Mouse (Mus musculus): ENCODE results near the gene Gsg1. TPM values are rescaled to one million over a fixed set of nuclear protein-coding genes. Genes with fewer than 3 reads are reported as not detected.

Gsg1 gene
- polyA plus RNA-seq, 1 experiment from 2014 or later: 0.33 TPM

DNA sequence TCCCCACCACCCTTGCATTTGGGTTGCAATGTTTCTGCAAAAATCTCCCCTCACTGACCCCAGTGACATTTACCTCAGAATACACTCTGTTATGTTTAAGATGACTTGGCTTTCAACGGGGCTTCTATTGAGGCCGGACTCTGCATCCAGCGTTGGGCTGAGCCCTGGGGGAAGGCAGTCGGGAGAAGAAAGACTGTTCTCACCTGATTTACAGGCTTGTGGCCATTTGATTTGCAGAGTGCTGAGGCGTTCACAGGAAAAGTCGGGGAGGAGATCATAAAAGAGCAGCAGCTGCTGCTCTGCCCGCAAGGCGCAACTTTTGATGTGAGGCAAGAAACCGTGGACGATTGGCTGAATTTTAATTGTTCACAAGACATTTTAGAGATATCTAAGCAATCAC lies 25.7 kb upstream of the Gsg1 start:
- Histone ChIP-seq H3K9ac (ENCODE audit: low read depth, low read length) (no peak overlapping the region), H3K27me3 (replicated peaks; ENCODE audit: control insufficient read depth, insufficient read depth, low read length) (no peaks in the 10 kb centered on the region), H3K27ac (ENCODE audit: low read length) (no peak overlapping the region), H3K36me3 (ENCODE audit: control insufficient read depth, insufficient read depth, low read length) (no peaks in the 10 kb centered on the region), H3K4me3 (ENCODE audit: low read length) (no peak overlapping the region), H3K9me3 (ENCODE audit: control insufficient read depth, low read length) (no peaks in the 10 kb centered on the region), H3K4me1 (ENCODE audit: control insufficient read depth, insufficient read depth, low read length) (peaks cover 2% of the 10 kb centered on the region; the same call in 1 of the 2 replicates), H3K4me2 (ENCODE audit: low read depth, low read length) (no peak overlapping the region)
- WGBS: 28% methylated on average over 10 of the region's 10 CpGs
- ATAC-seq: no peak; the same call in 1 of the 2 replicates

DNA sequence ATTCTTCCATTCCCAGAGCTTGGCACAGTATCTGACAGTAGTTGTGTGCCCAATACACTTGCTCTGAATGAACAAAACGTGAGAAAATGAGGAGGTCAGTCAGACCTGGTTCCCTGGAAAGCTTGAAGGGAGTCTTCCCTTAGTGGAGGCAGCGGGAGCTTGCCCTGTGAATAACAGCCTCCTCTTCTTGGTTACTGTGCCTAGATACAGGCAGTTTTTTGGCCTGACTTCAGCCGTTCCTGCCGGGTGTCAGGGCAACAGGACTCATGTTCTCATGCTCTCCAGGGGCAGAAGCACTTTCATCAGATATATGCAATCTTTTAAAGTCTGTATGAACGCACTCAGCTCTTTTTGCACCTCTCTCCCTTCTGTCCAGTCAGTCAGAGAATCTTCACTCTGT lies 25.1 kb upstream of the Gsg1 start:
- no peak overlapping the region for H3K27ac ChIP-seq (ENCODE audit: low read length)
- no peak for ATAC-seq

DNA sequence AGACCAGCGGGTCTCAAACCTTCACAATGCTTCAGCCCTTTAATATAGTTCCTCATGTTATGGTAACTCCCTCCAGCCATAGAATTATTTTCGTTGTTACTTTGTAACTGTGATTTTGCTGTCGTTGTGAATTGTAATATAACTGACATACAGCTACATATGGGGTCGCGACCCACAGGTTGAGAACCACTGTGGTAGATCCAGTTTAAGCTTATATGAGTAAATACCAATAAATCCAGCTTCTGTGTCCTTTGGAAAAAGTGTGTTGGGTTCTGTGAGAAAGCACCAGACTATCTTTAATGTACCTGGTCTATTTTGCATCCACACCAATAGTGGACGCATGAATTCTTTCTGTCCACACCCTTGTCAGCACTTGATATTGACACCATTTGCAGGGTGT lies 24.2 kb upstream of the Gsg1 start:
- Histone ChIP-seq H3K4me1 (ENCODE audit: control insufficient read depth, insufficient read depth, low read length) (peaks cover 2% of the 10 kb centered on the region; the same call in 1 of the 2 replicates), H3K27me3 (replicated peaks; ENCODE audit: control insufficient read depth, insufficient read depth, low read length) (no peaks in the 10 kb centered on the region), H3K4me3 (ENCODE audit: low read length) (no peak overlapping the region), H3K36me3 (ENCODE audit: control insufficient read depth, insufficient read depth, low read length) (no peaks in the 10 kb centered on the region), H3K4me2 (ENCODE audit: low read depth, low read length) (no peak overlapping the region), H3K27ac (ENCODE audit: low read length) (no peak overlapping the region), H3K9me3 (ENCODE audit: control insufficient read depth, low read length) (no peaks in the 10 kb centered on the region), H3K9ac (ENCODE audit: low read depth, low read length) (no peak overlapping the region)
- WGBS: 82% methylated on average over 6 of the region's 6 CpGs
- ATAC-seq: no peak

More for the DNA sequence above, 25.1 kb upstream of the Gsg1 start:
- Histone ChIP-seq H3K9me3 (ENCODE audit: control insufficient read depth, low read length) (no peaks in the 10 kb centered on the region), H3K4me3 (ENCODE audit: low read length) (no peak overlapping the region), H3K27me3 (replicated peaks; ENCODE audit: control insufficient read depth, insufficient read depth, low read length) (no peaks in the 10 kb centered on the region), H3K4me2 (ENCODE audit: low read depth, low read length) (no peak overlapping the region), H3K36me3 (ENCODE audit: control insufficient read depth, insufficient read depth, low read length) (no peaks in the 10 kb centered on the region), H3K4me1 (ENCODE audit: control insufficient read depth, insufficient read depth, low read length) (peaks cover 2% of the 10 kb centered on the region; the same call in 1 of the 2 replicates), H3K9ac (ENCODE audit: low read depth, low read length) (no peak overlapping the region)
- WGBS: 59% methylated on average over 5 of the region's 5 CpGs

DNA sequence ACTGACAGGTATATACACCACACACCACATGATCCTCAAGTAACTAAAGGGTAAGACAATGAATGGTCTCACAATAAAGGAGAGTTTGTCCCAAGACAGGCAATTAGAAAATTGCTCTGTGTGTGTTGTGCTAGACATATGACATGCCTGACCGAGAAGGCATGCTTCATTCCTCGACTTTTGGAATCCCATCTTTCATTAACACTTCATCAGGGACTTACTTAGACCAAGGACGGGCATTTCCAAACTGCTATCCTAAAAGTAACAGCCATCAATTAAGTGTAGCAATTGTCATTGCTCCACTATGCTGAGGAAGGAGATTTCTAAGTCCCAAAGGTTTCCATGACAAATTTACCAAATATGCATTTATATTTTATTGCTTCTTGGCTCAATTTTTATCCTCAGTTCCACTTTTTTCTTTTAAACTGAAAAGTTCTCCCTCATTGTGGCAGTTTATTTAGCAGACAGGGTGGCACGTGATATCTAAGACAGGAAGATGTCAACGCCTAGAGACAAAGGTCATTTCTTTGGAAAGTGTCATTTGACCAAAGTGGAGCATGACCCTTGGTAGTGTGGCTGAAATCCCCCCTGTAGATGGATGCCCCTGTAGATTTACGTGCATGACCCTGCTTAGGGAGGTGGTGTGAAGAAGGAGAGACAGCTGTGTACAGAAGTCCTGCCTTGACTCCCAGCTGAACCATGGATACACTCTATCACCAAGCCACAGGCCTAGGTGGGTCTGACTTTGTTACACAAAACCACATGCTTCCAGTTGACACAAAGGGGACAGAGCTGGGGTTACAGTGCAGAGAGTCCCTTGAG lies 22.5 kb upstream of the Gsg1 start:
- Histone ChIP-seq H3K27me3 (replicated peaks; ENCODE audit: control insufficient read depth, insufficient read depth, low read length) (no peaks in the 10 kb centered on the region), H3K27ac (ENCODE audit: low read length) (no peak overlapping the region), H3K9me3 (ENCODE audit: control insufficient read depth, low read length) (no peaks in the 10 kb centered on the region), H3K4me1 (ENCODE audit: control insufficient read depth, insufficient read depth, low read length) (peaks cover 4% of the 10 kb centered on the region; the same call in 1 of the 2 replicates), H3K36me3 (ENCODE audit: control insufficient read depth, insufficient read depth, low read length) (no peaks in the 10 kb centered on the region), H3K4me2 (ENCODE audit: low read depth, low read length) (no peak overlapping the region), H3K4me3 (ENCODE audit: low read length) (no peak overlapping the region), H3K9ac (ENCODE audit: low read depth, low read length) (no peak overlapping the region)
- ATAC-seq: peak; percentile 47
- 75% methylated on average over 6 of the region's 6 CpGs for WGBS

DNA sequence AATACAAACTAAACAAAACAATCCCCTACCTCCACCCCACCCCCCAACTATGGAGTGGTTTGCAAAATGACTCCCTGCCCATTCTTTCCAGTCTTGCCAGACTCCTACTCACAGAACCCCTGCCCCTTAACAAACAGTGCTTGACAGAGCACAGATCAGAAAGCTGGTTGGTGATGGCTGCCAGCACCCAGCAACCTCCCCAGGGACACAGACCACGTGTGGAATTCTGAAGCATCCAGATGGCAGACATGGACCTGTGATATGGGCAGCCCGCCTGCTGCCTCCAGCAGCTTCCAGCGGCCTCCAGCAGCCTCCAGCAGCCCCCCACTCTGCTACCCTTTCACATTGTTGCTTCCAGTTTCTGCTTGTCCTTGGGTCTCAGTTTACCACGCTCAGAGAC lies 21.1 kb upstream of the Gsg1 start:
- peaks cover 4% of the 10 kb centered on the region; the same call in 1 of the 2 replicates for H3K4me1 ChIP-seq (ENCODE audit: control insufficient read depth, insufficient read depth, low read length)
- H3K4me3 ChIP-seq (ENCODE audit: low read length): no peak overlapping the region
- no peaks in the 10 kb centered on the region for H3K36me3 ChIP-seq (ENCODE audit: control insufficient read depth, insufficient read depth, low read length)
- H3K27ac ChIP-seq (ENCODE audit: low read length): no peak overlapping the region
- 63% methylated on average over 4 of the region's 4 CpGs for WGBS
- no peaks in the 10 kb centered on the region for H3K27me3 ChIP-seq (replicated peaks; ENCODE audit: control insufficient read depth, insufficient read depth, low read length)
- H3K9ac ChIP-seq (ENCODE audit: low read depth, low read length): no peak overlapping the region
- no peaks in the 10 kb centered on the region for H3K9me3 ChIP-seq (ENCODE audit: control insufficient read depth, low read length)
- H3K4me2 ChIP-seq (ENCODE audit: low read depth, low read length): no peak overlapping the region
- ATAC-seq: no peak

DNA sequence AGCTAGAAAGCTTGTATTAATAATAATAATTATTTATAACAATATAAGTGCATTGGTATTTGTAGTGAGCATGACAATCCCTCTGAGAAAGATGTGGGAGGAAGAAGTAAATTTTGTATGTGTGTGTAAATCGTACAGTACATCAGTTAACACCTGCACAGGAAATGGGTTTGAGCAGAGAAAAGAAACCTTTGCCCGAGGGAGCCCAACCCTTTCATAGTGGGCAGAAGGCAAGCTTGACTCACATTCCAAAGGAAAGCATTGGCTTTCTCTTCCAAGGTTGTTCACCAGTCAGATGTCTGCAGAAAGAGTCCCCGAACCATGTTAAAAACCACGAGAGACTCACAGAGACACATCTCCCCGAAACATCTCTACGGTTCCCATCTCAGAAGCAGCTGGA lies 18.9 kb upstream of the Gsg1 start:
- Histone ChIP-seq H3K9me3 (ENCODE audit: control insufficient read depth, low read length) (no peaks in the 10 kb centered on the region), H3K27ac (ENCODE audit: low read length) (no peak overlapping the region), H3K36me3 (ENCODE audit: control insufficient read depth, insufficient read depth, low read length) (no peaks in the 10 kb centered on the region), H3K4me1 (ENCODE audit: control insufficient read depth, insufficient read depth, low read length) (peaks cover 3% of the 10 kb centered on the region; the same call in 1 of the 2 replicates), H3K9ac (ENCODE audit: low read depth, low read length) (no peak overlapping the region), H3K27me3 (replicated peaks; ENCODE audit: control insufficient read depth, insufficient read depth, low read length) (no peaks in the 10 kb centered on the region), H3K4me3 (ENCODE audit: low read length) (no peak overlapping the region), H3K4me2 (ENCODE audit: low read depth, low read length) (no peak overlapping the region)
- ATAC-seq: peak; percentile 43; the same call in 1 of the 2 replicates
- 83% methylated on average over 6 of the region's 6 CpGs for WGBS

DNA sequence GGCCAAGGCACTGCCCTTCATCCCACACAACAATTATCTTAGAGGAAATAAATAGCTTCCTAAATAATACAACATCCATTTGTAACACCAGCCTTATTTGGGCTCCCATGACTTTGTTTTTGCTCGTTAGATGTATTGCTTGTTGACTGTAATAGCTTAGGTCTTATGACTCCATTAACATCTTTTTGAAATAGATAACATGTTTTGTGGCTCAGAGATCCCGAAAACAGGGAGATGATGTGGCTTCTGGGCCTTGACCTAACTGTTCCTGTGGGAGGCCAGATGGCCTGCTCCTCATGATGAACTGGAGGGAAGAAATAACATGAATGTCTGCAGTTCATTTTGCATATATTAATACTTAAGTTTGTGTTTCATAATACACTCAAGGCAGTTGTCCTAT lies 17.6 kb upstream of the Gsg1 start:
- WGBS: 69% methylated on average over 2 of the region's 2 CpGs
- ATAC-seq: no peak
- Histone ChIP-seq H3K36me3 (ENCODE audit: control insufficient read depth, insufficient read depth, low read length) (no peaks in the 10 kb centered on the region), H3K4me2 (ENCODE audit: low read depth, low read length) (no peak overlapping the region), H3K4me3 (ENCODE audit: low read length) (no peak overlapping the region), H3K9ac (ENCODE audit: low read depth, low read length) (no peak overlapping the region), H3K27me3 (replicated peaks; ENCODE audit: control insufficient read depth, insufficient read depth, low read length) (no peaks in the 10 kb centered on the region), H3K4me1 (ENCODE audit: control insufficient read depth, insufficient read depth, low read length) (peaks cover 3% of the 10 kb centered on the region; the same call in 1 of the 2 replicates), H3K9me3 (ENCODE audit: control insufficient read depth, low read length) (no peaks in the 10 kb centered on the region), H3K27ac (ENCODE audit: low read length) (no peak overlapping the region)

DNA sequence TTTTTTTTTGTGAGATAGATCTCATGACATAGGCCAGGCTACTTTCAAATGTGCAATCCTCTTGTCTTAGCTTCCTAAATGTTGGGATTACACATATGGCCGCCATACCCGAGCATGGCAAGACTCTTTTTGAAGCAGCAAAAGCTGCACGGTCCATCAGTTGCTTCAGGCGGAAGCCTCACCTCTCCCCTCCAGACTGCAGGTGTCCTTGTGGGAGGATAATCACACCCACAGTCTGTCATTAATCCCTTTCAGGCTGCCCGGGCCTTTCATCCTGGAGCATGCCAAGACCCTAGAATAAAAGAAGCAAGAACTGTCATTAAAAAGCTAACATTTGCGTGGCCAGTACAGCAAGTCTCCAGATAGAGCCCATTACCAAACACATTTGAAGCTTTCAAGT lies 15.5 kb upstream of the Gsg1 start:
- ATAC-seq: no peak
- Histone ChIP-seq H3K9ac (ENCODE audit: low read depth, low read length) (no peak overlapping the region), H3K4me1 (ENCODE audit: control insufficient read depth, insufficient read depth, low read length) (peaks cover 3% of the 10 kb centered on the region; the same call in 1 of the 2 replicates), H3K36me3 (ENCODE audit: control insufficient read depth, insufficient read depth, low read length) (no peaks in the 10 kb centered on the region), H3K4me3 (ENCODE audit: low read length) (no peak overlapping the region), H3K9me3 (ENCODE audit: control insufficient read depth, low read length) (no peaks in the 10 kb centered on the region), H3K4me2 (ENCODE audit: low read depth, low read length) (no peak overlapping the region), H3K27me3 (replicated peaks; ENCODE audit: control insufficient read depth, insufficient read depth, low read length) (no peaks in the 10 kb centered on the region), H3K27ac (ENCODE audit: low read length) (no peak overlapping the region)
- WGBS: 58% methylated on average over 6 of the region's 6 CpGs

DNA sequence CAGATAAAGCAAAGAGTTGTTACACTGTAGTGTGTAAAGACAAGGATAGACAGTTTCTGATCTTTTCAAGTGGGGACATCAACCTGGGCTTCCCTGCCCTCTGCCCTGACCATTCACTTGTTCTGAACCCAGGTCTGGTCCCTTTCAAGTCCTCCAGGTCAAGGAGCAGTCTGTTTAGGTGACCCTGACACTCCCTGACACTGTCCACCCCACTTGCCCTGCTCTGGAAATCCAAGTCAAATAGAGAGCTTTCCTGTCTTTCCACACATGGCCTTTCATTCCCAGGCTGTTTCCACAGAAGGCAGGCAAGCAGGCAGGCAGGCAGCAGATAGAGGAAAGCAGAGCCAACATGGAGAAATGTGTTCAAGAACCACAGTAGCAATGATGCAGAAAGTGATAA lies 14.2 kb upstream of the Gsg1 start:
- no peak overlapping the region for H3K9ac ChIP-seq (ENCODE audit: low read depth, low read length)
- H3K9me3 ChIP-seq (ENCODE audit: control insufficient read depth, low read length): peaks cover 6% of the 10 kb centered on the region; the same call in 1 of the 2 replicates
- no peak for ATAC-seq
- H3K4me1 ChIP-seq (ENCODE audit: control insufficient read depth, insufficient read depth, low read length): peaks cover 3% of the 10 kb centered on the region; the same call in 1 of the 2 replicates
- no peaks in the 10 kb centered on the region for H3K27me3 ChIP-seq (replicated peaks; ENCODE audit: control insufficient read depth, insufficient read depth, low read length)
- H3K4me2 ChIP-seq (ENCODE audit: low read depth, low read length): no peak overlapping the region
- no peak overlapping the region for H3K27ac ChIP-seq (ENCODE audit: low read length)
- no peaks in the 10 kb centered on the region for H3K36me3 ChIP-seq (ENCODE audit: control insufficient read depth, insufficient read depth, low read length)
- H3K4me3 ChIP-seq (ENCODE audit: low read length): no peak overlapping the region
